Mouse (Mus musculus) cortical plate, adult 2 months (tissue): ENCODE measurements around the gene Herc2.

Experiments used
- CTCF ChIP-seq: fragments of 200-500 bp; IDR thresholded peaks from 2 replicates; pipeline ENCODE4 v1.5.1; 2011; ENCODE audit warnings: mild to moderate bottlenecking, control low read depth, low read length; ENCODE audit not compliant: insufficient read depth; ENCODE audit errors: extremely low read depth
- POLR2A ChIP-seq: fragments of 200-500 bp; IDR thresholded peaks from 2 replicates; pipeline ENCODE4 v1.6.1; 2011; ENCODE audit warnings: mild to moderate bottlenecking, low read length, control low read depth; ENCODE audit not compliant: insufficient read depth; ENCODE audit errors: extremely low read depth

DNA sequence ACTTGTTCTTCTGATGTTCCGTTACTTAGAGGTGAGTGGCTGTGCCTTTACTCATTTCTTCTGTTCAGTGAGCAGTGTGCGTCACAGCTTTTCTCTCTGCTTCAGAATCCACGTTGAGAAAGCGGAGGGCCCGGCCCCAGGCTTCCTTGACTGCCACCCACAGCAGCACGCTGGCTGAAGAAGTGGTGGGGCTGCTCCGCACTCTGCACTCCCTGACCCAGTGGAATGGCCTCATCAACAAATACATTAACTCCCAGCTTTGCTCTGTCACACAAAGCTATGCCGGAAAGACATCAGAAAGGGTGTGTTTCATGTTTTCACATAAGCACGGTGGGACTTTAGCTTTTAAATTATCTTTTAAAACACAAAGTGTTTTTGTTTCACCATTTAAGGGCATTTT is 103.2 kb downstream of the Herc2 start:
- no peak for TF ChIP-seq POLR2A
- TF ChIP-seq CTCF, result no peak
